Mouse (Mus musculus): ENCODE data around the gene Zfp385a. TPM values are rescaled to one million over a fixed set of nuclear protein-coding genes. Genes with fewer than 3 reads are reported as not detected.
A peak's percentile ranks its signal among the peaks of the same experiment; 100 is the strongest.

The Zfp385a gene
- total and polyA plus RNA-seq, 2 experiments from 2014 or later: 13.0 to 21.3 TPM

GRCm38 (mm10) chr15:103298861-103299616 is 40.9 kb downstream of the Zfp385a start:
- peaks cover 25% of the 10 kb centered on the region for H3K4me1 ChIP-seq (ENCODE audit: insufficient read depth)
- no peak for TF ChIP-seq CTCF (IDR thresholded peaks at IDR 0.05; ENCODE audit: low read depth)
- H3K4me3 ChIP-seq (ENCODE audit: low read depth, low read length): no peak overlapping the region
- peaks cover 18% of the 10 kb centered on the region for H3K36me3 ChIP-seq (ENCODE audit: insufficient read depth)
- DNase-seq (no peak), ATAC-seq (no peak)
- H3K9me3 ChIP-seq (ENCODE audit: low read length): no peaks in the 10 kb centered on the region
- H3K9ac ChIP-seq: peak overlapping the region; percentile 56
- peak overlapping the region; percentile 93 for H3K27ac ChIP-seq (ENCODE audit: low read depth, low read length)
- H3K27me3 ChIP-seq (ENCODE audit: insufficient read depth, low read length): no peaks in the 10 kb centered on the region
- H3K4me2 ChIP-seq (ENCODE audit: low read depth): peak overlapping the region; percentile 56; the same call in 1 of the 2 replicates
- 46% methylated on average over 5 of the region's 5 CpGs for WGBS

- no peak for DNase-seq
- Histone ChIP-seq H3K36me3 (ENCODE audit: insufficient read depth) (peaks cover 22% of the 10 kb centered on the region), H3K4me2 (ENCODE audit: low read depth) (no peak overlapping the region), H3K4me1 (ENCODE audit: insufficient read depth) (peaks cover 22% of the 10 kb centered on the region), H3K9ac (no peak overlapping the region), H3K27me3 (ENCODE audit: insufficient read depth, low read length) (no peaks in the 10 kb centered on the region), H3K27ac (ENCODE audit: low read depth, low read length) (peak overlapping the region; percentile 93), H3K9me3 (ENCODE audit: low read length) (no peaks in the 10 kb centered on the region), H3K4me3 (ENCODE audit: low read depth, low read length) (no peak overlapping the region)
- TF ChIP-seq CTCF (IDR thresholded peaks at IDR 0.05; ENCODE audit: low read depth): no peak
- 34% methylated on average over 3 of the region's 3 CpGs for WGBS
- ATAC-seq: no peak
These were observed 41.9 kb downstream of the Zfp385a start for GRCm38 (mm10) chr15:103298026-103298425.

GRCm38 (mm10) chr15:103297313-103297712 is 42.6 kb downstream of the Zfp385a start:
- H3K4me1 ChIP-seq (ENCODE audit: insufficient read depth): peaks cover 22% of the 10 kb centered on the region
- DNase-seq (no peak), ATAC-seq (no peak)
- H3K36me3 ChIP-seq (ENCODE audit: insufficient read depth): peaks cover 29% of the 10 kb centered on the region
- peak overlapping the region; percentile 93 for H3K27ac ChIP-seq (ENCODE audit: low read depth, low read length)
- no peak overlapping the region; the same call in 1 of the 2 replicates for H3K9ac ChIP-seq
- no peak for TF ChIP-seq CTCF (IDR thresholded peaks at IDR 0.05; ENCODE audit: low read depth)
- no peak overlapping the region for H3K4me3 ChIP-seq (ENCODE audit: low read depth, low read length)
- H3K9me3 ChIP-seq (ENCODE audit: low read length): no peaks in the 10 kb centered on the region
- WGBS: 31% methylated on average over 6 of the region's 6 CpGs
- no peaks in the 10 kb centered on the region for H3K27me3 ChIP-seq (ENCODE audit: insufficient read depth, low read length)
- H3K4me2 ChIP-seq (ENCODE audit: low read depth): no peak overlapping the region

- no peak for TF ChIP-seq CTCF (IDR thresholded peaks at IDR 0.05; ENCODE audit: low read depth)
- no peak overlapping the region for H3K4me2 ChIP-seq (ENCODE audit: low read depth)
- 16% methylated on average over 5 of the region's 5 CpGs for WGBS
- DNase-seq: no peak
- H3K4me1 ChIP-seq (ENCODE audit: insufficient read depth): peaks cover 19% of the 10 kb centered on the region
- H3K27ac ChIP-seq (ENCODE audit: low read depth, low read length): no peak overlapping the region
- peaks cover 41% of the 10 kb centered on the region for H3K36me3 ChIP-seq (ENCODE audit: insufficient read depth)
- no peak overlapping the region for H3K4me3 ChIP-seq (ENCODE audit: low read depth, low read length)
- ATAC-seq: no peak
- H3K9ac ChIP-seq: no peak overlapping the region
- H3K9me3 ChIP-seq (ENCODE audit: low read length): no peaks in the 10 kb centered on the region
- H3K27me3 ChIP-seq (ENCODE audit: insufficient read depth, low read length): no peaks in the 10 kb centered on the region
These were observed 44.0 kb downstream of the Zfp385a start for GRCm38 (mm10) chr15:103295851-103296250.

- TF ChIP-seq CTCF (IDR thresholded peaks at IDR 0.05; ENCODE audit: low read depth): no peak
- H3K4me2 ChIP-seq (ENCODE audit: low read depth): no peak overlapping the region
- no peak overlapping the region for H3K4me3 ChIP-seq (ENCODE audit: low read depth, low read length)
- DNase-seq: no peak
- H3K4me1 ChIP-seq (ENCODE audit: insufficient read depth): peaks cover 7% of the 10 kb centered on the region
- no peak overlapping the region for H3K9ac ChIP-seq
- H3K27ac ChIP-seq (ENCODE audit: low read depth, low read length): no peak overlapping the region
- 84% methylated on average over 2 of the region's 2 CpGs for WGBS
- H3K36me3 ChIP-seq (ENCODE audit: insufficient read depth): peaks cover 45% of the 10 kb centered on the region
- ATAC-seq: no peak
- H3K27me3 ChIP-seq (ENCODE audit: insufficient read depth, low read length): no peaks in the 10 kb centered on the region
- H3K9me3 ChIP-seq (ENCODE audit: low read length): no peaks in the 10 kb centered on the region
These were observed 45.2 kb downstream of the Zfp385a start for GRCm38 (mm10) chr15:103294649-103295048.

- Histone ChIP-seq H3K36me3 (ENCODE audit: insufficient read depth) (peaks cover 52% of the 10 kb centered on the region), H3K9ac (no peak overlapping the region), H3K9me3 (ENCODE audit: low read length) (no peaks in the 10 kb centered on the region), H3K4me3 (ENCODE audit: low read depth, low read length) (no peak overlapping the region), H3K4me1 (ENCODE audit: insufficient read depth) (no peaks in the 10 kb centered on the region), H3K4me2 (ENCODE audit: low read depth) (no peak overlapping the region), H3K27me3 (ENCODE audit: insufficient read depth, low read length) (no peaks in the 10 kb centered on the region), H3K27ac (ENCODE audit: low read depth, low read length) (no peak overlapping the region)
- WGBS: 93% methylated on average over 2 of the region's 2 CpGs
- TF ChIP-seq CTCF (IDR thresholded peaks at IDR 0.05; ENCODE audit: low read depth): peak; percentile 24; the same call in 1 of the 2 replicates
- DNase-seq (no peak), ATAC-seq (no peak)
These were observed 46.5 kb downstream of the Zfp385a start for GRCm38 (mm10) chr15:103293375-103293774.

GRCm38 (mm10) chr15:103292673-103293345 is 47.1 kb downstream of the Zfp385a start:
- WGBS: 64% methylated on average over 4 of the region's 4 CpGs
- Histone ChIP-seq H3K36me3 (ENCODE audit: insufficient read depth) (peaks cover 52% of the 10 kb centered on the region), H3K9ac (no peak overlapping the region), H3K27ac (ENCODE audit: low read depth, low read length) (no peak overlapping the region), H3K4me2 (ENCODE audit: low read depth) (no peak overlapping the region), H3K9me3 (ENCODE audit: low read length) (no peaks in the 10 kb centered on the region), H3K27me3 (ENCODE audit: insufficient read depth, low read length) (no peaks in the 10 kb centered on the region), H3K4me1 (ENCODE audit: insufficient read depth) (no peaks in the 10 kb centered on the region), H3K4me3 (ENCODE audit: low read depth, low read length) (no peak overlapping the region)
- ATAC-seq (no peak), DNase-seq (no peak)
- no peak for TF ChIP-seq CTCF (IDR thresholded peaks at IDR 0.05; ENCODE audit: low read depth)

Data from forebrain, postnatal 0 days (tissue).